Mouse (Mus musculus) left cerebral cortex, adult 8-10 months (tissue): Measurements from ENCODE around the gene Gli1. TPM values are rescaled to one million over a fixed set of nuclear protein-coding genes. Genes with fewer than 3 reads are reported as not detected.

ENCODE experiments used
- DNase-seq, 2 experiments: peaks; one replicate each; pipeline ENCODE4 v3.0.0; 2022; ENCODE audit warnings: low spot score in 2 of 2
- total RNA-seq, 4 experiments: library from RNA; stranded (reverse); gene quantifications; 2 replicates each; pipeline ENCODE4 v1.2.4; 2022

The Gli1 gene
- total RNA-seq = 1 to 10 TPM; 2.9 to 5.4 (median 3.2) TPM

GRCm38 (mm10) chr10:127341891-127342639 is at the start of gene Gli1:
TSS of gene Gli1 (minus strand) at chr10:127341974.
- no peak for DNase-seq

DNA sequence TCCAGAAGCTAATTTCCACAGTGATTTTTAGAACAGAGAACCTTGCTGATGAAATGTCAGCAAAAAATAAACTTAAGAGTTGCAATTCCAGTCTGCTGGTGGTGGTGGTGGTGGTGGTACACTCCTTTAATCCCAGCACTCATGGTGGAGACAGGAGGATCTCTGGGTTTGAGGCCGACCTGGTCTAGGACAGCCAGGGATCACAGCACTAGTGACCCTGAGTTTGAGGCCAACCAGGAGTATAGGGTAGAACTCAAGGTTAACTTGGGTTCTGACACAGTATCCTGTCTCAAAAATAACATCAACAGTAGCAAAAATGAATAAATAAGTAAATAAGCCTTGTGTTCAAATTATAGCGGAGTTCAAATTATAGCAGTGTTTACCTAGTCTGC is 40.0 kb upstream of the Gli1 start:
- DNase-seq = no peak

DNA sequence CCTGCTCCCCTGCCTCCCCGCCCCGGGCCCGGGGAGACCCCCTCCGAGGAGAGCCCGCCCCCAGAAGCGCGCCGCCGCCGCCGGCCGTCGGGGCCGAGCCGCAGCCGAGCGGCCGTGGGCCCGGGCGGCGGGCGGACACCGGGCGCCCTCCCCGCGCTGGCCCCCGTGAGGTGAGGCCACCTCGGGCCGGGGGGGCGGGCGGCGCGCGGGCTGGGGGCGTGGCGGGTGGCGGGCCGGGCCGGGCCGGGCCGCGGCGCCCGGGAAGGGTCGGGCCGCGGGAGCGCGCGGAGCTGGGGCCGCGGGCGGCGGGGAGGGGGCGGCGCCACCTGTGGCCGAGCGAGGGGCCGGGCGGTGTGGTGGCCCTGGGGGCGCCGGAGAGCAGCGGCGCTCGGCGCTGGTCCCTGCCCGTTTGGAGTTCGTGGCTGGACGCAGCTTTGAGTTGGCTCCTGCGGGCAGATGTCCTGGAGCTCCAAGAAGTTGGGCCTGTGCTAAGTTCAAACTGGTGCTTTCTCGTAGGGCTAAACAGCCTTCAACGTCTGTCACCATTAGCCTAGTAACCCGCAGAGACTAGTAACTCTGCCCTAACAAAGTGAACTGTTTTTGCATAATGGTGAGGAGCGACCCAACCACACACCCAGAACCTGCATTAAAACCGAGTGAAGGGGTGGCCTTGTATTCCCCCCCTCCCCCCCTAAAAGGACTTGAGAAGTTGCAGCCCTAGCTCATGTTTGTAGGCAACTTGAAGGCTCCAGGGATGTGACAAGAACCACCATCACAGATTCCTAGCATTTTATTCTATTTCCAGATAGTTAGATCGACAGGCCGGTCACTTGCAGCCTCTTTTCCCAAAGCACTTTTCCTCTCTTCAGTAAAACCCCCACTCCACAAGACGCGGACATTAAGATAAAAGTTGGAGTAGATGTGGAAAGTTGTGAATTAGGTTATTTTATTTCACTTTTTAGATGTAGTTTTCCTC is 39.3 kb upstream of the Gli1 start:
- DNase-seq = peak; percentile 10 to 15

- peak; percentile 71 to 89 for DNase-seq
Observed at GRCm38 (mm10) chr10:127380251-127380691, 38.5 kb upstream of the Gli1 start, which contains the start of gene R3hdm2. TSS of gene R3hdm2 (plus strand) at chr10:127380327.

GRCm38 (mm10) chr10:127379654-127380053 is 37.9 kb upstream of the Gli1 start:
- no peak for DNase-seq

DNA sequence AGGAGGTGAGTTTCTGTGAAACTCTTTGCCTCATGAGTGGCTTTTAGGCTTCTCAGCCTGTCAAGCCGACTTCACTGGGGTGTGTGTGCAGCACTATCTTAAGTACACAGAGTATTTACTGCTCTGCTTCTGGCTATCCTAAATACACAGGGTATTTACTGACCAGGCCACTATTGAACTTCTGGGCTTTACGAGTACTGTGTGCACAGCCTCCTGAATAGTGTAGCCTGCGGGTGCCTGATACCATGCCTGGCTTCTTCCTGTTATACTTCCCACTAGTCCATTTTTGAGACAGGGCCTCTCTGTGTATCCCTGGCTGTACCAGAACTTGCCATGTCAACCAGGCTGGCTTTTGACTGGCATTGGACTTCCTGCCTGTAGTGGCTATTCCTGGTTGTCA is 35.9 kb upstream of the Gli1 start:
- DNase-seq = no peak

DNA sequence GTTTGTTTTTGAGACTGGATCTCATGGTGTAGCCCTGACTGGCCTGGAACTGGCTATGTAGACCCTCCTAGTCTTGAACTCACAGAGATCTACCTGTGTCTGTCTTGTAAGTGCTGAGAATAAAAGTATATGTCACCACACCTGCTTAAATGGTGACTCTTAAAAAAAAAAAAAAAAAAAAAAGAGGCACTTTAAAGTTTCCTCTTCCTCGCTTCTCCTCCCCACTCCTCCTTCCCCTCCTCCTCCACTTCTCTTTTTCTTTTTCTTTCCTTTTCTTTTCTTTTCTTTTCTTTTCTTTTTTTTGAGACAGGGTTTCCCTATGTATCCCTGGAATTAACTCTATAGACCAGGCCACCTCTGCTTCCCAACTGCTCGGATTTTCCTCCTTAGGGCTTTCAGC is 29.2 kb upstream of the Gli1 start:
- no peak for DNase-seq

- DNase-seq = no peak
Observed at GRCm38 (mm10) chr10:127369834-127370820, 28.4 kb upstream of the Gli1 start, which contains the start of gene Inhbc. TSS of gene Inhbc (minus strand) at chr10:127370431.

DNA sequence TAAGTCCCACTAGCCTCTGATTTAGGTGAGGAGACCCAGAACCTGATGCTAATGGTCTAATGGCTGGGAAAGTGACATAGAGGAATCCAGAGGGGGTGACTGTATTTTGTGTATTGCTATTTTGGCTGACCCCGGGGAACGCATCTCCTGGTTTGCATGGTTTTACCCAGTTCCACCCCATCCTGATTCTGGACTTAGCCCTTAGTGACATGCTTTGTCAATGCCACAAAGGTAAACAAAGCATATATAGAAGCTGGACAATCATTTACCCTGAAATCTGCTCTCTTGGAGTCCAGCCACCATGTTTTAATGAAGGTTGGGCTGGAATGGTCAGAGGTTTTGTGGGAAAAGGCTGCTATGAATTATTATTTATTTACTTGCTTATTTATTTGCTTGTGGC is 26.5 kb upstream of the Gli1 start:
- DNase-seq = no peak

DNA sequence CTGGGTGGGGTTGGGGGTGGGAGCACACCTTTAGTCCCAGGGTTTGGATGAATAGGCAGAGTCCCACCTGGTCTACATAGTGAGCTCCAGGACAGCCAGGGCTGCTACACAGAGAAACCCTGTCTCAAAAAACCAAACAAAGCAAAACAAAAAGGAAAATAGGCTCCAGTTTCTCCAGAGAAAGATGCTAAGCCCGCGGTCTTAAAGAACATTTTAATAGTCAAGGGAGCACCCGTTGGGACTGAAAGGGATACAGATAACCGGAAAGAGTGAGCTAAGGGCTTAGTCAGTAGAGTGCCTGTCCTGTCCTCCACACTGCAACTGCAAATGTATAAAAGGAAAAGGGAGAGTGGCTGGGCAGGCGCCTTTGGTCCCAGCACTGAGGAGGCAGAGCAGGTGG is 25.3 kb upstream of the Gli1 start:
- no peak for DNase-seq

DNA sequence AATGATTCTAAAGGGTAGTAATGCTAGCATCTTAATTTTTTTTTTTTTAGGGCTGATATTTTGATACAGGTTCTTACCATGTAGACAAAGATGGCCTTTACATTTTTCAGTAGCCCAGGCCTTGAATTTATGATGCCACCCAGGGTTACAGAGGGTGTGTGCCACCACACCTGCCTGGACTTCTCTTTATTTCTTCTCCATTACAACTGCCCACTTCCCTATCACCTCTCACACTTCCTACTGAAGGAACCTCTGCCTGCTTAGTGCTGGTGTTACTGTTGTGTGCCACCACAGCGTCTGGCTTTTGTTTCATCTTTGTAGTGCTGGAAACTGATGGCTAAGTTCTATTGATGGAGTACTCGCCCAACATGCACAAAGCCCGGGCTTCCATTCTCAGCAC is 18.9 kb upstream of the Gli1 start:
- no peak for DNase-seq

DNA sequence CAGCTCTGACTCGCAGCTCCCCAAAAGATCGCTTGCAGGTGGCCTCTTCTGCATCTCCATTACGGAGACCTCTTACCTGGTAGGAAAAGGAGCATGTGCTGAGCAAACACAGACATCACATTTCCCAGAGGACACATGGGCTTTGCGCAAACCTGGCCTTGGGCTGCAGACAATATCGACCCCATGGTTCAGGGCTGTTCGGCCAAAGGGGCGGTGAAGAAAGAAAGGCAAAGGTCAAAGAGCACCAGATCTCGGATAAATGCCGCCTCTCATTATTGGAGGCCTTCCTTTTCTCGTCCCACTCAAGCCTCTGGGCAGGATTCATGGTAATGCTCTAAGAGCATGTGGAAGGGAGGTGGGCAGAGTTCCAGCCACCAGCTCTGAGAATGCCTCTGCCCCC is 13.6 kb upstream of the Gli1 start:
- DNase-seq = no peak

GRCm38 (mm10) chr10:127353909-127354895 is 12.4 kb upstream of the Gli1 start, which contains the start of gene Inhbe:
TSS of gene Inhbe (minus strand) at chr10:127354411.
- peak in 1 of 2 experiments; percentile 91 for DNase-seq

GRCm38 (mm10) chr10:127352766-127353165 is 11.0 kb upstream of the Gli1 start:
- no peak for DNase-seq

DNA sequence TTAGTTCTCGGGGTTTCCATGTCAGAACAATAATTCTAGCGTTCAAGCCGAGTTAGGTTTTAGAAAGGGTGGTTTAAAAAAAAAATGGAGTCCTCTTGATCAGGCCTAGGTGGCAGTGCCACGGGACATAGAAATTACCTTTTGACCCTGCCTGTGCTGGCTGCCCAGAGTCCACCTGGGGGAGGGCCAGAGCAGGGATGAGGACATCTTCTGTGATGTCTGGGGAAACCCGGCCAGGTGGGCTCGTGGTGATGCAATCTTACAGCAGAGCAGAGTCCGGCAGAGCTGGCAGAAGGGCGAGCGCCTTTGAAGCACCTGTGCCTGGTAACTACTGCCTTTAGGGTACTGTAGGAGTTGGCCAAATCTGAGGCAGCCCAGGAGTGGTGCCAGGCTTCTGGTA is 10.4 kb upstream of the Gli1 start:
- DNase-seq = no peak

DNA sequence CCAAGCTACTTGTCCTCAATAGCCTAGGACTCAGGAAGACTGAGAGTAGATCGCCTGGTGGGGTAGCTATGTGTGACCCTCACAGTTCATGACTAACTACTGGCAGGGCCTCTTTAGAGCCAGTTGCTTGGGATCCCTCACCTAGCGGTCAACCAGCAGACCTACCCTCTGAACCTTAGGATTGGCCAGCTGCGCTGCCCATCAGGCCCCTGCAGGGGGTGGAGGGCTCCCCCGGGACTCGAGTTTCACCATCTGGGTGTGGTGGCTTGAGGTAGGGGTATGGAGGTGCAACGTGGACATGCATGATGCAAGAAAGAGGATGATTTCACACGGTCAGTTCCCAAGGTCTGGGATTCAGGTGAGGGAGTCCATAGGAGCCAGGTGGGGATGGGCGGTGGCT is 9.9 kb upstream of the Gli1 start:
- DNase-seq = no peak

GRCm38 (mm10) chr10:127351285-127351595 is 9.5 kb upstream of the Gli1 start:
- DNase-seq = no peak

DNA sequence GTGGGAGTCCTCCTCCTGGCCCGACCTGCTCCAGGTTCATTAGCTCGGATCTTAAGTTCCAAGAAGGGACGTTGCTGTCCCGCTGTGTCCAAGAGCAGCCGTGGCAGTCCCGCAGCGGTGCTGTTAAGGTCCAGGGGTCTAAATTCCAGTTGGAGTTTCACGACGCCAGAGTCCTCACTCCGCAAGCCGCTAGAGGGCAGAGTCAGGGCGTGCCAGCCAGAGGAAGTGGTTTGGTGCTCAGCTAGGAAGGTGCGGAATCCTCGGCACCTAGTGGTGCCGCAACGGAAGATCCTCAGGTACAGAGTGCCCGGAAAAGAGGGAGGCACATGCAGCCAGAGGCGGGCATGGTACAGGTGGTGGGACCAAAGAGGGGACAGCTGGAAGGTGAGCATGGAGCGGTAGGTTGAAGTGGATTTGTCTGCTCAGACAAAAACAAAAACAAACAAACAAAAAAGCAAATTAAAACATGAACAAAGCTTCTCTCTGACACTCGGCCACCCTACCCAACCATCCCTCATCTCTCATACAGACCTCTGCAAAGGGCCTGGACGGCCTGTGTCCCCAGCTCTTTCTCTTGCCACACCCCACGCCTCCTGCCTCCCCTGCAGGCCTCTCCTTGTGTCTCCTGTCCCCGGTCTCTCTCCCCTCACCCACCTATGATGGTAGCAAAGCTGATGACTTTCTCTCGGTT is 9.0 kb upstream of the Gli1 start:
- peak in 1 of 2 experiments; percentile 64 for DNase-seq

DNA sequence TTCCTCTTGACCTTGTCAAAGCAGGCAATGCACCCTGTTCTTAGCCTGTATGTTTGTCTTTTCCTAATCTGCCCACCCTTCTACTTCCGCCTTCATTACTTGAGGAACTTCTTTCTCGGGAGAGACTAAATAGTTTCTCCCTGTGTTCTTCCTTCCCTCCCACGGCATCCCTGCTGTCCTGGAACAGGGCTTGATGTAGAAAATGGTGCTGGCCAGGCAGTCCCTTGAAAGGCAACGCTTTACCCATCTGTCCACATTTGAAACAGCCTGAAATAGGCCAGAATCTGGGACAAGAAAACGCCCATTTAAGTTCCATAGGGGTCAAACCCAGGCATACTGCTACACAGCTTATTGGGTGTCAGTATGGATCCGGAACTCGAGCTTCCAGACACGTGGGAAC is 8.0 kb upstream of the Gli1 start:
- no peak for DNase-seq
